24 mouse cellular contexts compared by ENCODE assay signal in the genomic region with DNA sequence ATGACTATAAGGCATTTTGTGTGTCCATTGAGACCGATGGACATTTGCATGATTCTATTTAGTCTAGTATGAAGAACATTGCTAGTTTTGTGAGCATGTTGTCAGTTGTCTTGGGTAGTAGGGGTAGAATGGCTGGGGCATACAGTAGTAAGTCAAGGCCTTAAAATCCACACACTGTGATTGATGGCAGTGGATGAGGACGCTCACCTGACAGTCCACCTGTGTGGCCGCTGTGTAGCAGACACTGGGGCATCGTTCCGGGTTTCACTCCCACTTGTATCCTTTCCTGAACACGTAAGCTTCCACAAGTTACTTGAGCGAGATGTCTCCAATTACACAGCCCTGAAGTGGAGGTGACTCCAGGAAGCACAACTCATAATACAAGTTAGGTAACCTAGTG. TPM values are rescaled to one million over a fixed set of nuclear protein-coding genes. Genes with fewer than 3 reads are reported as not detected.
DNase-seq lines count a peak whose midpoint lies in the region; ATAC-seq and TF ChIP-seq lines count a peak whose summit lies in the region.
"Had no signal": no experiment of that assay in that cellular context is flagged by ENCODE, and none has a peak within 500 bp of the region (broad histone marks: within the 10 kb centered on the region; RNA-seq: fewer than 3 reads in every experiment).

No protein-coding gene starts in this region.

- in situ Hi-C loops in CH12.LX (cut with MboI; ENCODE audit: low pct_ligation_motif_present, low pct_unique_long_range_greater_than_20kb, low sequenced_read_pairs): loop anchor here (25.0 kb wide), 2 partner anchors 449 to 576 kb away; a partner anchor contains a TSS

- 80% methylated on average over 7 of the region's 7 CpGs for WGBS in heart, embryonic 11.5 days (ENCODE audit: insufficient replicate concordance)
- 89% methylated on average over 7 of the region's 7 CpGs for WGBS in midbrain, embryonic 11.5 days
- 90% methylated on average over 7 of the region's 7 CpGs for WGBS in midbrain, embryonic 15.5 days
- 75% methylated on average over 7 of the region's 7 CpGs for WGBS in kidney, embryonic 14.5 days

- H3K4me2 ChIP-seq in heart, embryonic 11.5 days: no peak overlapping the region
- H3K4me2 ChIP-seq in midbrain, embryonic 11.5 days: no peak overlapping the region
- no peak overlapping the region for H3K4me2 ChIP-seq in midbrain, embryonic 15.5 days
- H3K4me2 ChIP-seq in CH12.LX (ENCODE audit: insufficient read depth, low read depth, poor library complexity, severe bottlenecking): no peak overlapping the region
- no peak overlapping the region for H3K4me2 ChIP-seq in kidney, embryonic 14.5 days (replicated peaks; ENCODE audit: low read depth, low read length)

- H3K36me3 ChIP-seq in heart, embryonic 11.5 days (ENCODE audit: control insufficient read depth, insufficient read depth, low read length): no peaks in the 10 kb centered on the region
- no peaks in the 10 kb centered on the region for H3K36me3 ChIP-seq in midbrain, embryonic 11.5 days (ENCODE audit: control insufficient read depth, insufficient read depth, low read length)
- H3K36me3 ChIP-seq in midbrain, embryonic 15.5 days (replicated peaks): 0 out of 2 replicates have a peak, but pooled peaks cover 2% of the 10 kb centered on the region
- H3K36me3 ChIP-seq in CH12.LX (replicated peaks in 1 of 2; ENCODE audit: control insufficient read depth in 1 of 2, insufficient read depth in 1 of 2, low read length in 1 of 2): peaks cover 6 to 29% of the 10 kb centered on the region in 2 experiments
- H3K36me3 ChIP-seq in kidney, embryonic 14.5 days (ENCODE audit: control insufficient read depth, insufficient read depth, low read length): no peaks in the 10 kb centered on the region

- no peak for TF ChIP-seq CTCF in CH12.LX (conservative IDR thresholded peaks at IDR 0.05 in 1 of 2, IDR thresholded peaks at IDR 0.05 in 1 of 2; ENCODE audit: low read depth in 2 of 2, low read length in 2 of 2)

- TF ChIP-seq RAD21 in CH12.LX (IDR thresholded peaks at IDR 0.05; ENCODE audit: low read depth, low read length): no peak

- no peaks in the 10 kb centered on the region for H3K9me3 ChIP-seq in heart, embryonic 11.5 days (replicated peaks; ENCODE audit: control insufficient read depth, low read length)
- no peaks in the 10 kb centered on the region for H3K9me3 ChIP-seq in midbrain, embryonic 11.5 days (ENCODE audit: control insufficient read depth, low read length)
- H3K9me3 ChIP-seq in midbrain, embryonic 15.5 days: no peaks in the 10 kb centered on the region
- no peaks in the 10 kb centered on the region for H3K9me3 ChIP-seq in CH12.LX (replicated peaks; ENCODE audit: low read length)
- no peaks in the 10 kb centered on the region for H3K9me3 ChIP-seq in kidney, embryonic 14.5 days (ENCODE audit: control insufficient read depth, low read length)
- H3K9me3 ChIP-seq: G1E had no signal

- no peak for ATAC-seq in heart, embryonic 11.5 days (replicated peaks; ENCODE audit: insufficient number of reproducible peaks, low FRiP score, low TSS enrichment)
- no peak for ATAC-seq in midbrain, embryonic 11.5 days (ENCODE audit: low FRiP score)
- ATAC-seq in midbrain, embryonic 15.5 days (replicated peaks): no peak
- ATAC-seq in kidney, embryonic 14.5 days (ENCODE audit: low FRiP score, low TSS enrichment): no peak
- ATAC-seq: Patski had no signal

- H3K4me3 ChIP-seq in heart, embryonic 11.5 days (ENCODE audit: low read depth, low read length): no peak overlapping the region
- H3K4me3 ChIP-seq in midbrain, embryonic 11.5 days (ENCODE audit: low read depth, low read length): no peak overlapping the region
- no peak overlapping the region for H3K4me3 ChIP-seq in midbrain, embryonic 15.5 days
- H3K4me3 ChIP-seq in CH12.LX (replicated peaks in 1 of 3; ENCODE audit: low read depth in 2 of 3, low read length in 2 of 3, poor library complexity in 1 of 3): no peak overlapping the region
- H3K4me3 ChIP-seq in kidney, embryonic 14.5 days (ENCODE audit: low read length): no peak overlapping the region

- TF ChIP-seq POLR2A in CH12.LX (IDR thresholded peaks at IDR 0.05; ENCODE audit: low read depth, low read length): no peak

- peaks cover 4% of the 10 kb centered on the region; the same call in 1 of the 2 replicates for H3K27me3 ChIP-seq in heart, embryonic 11.5 days (ENCODE audit: control insufficient read depth, insufficient read depth, low read length)
- no peaks in the 10 kb centered on the region; the same call in 1 of the 2 replicates for H3K27me3 ChIP-seq in midbrain, embryonic 11.5 days (ENCODE audit: control insufficient read depth, insufficient read depth, low read length)
- no peaks in the 10 kb centered on the region; the same call in 1 of the 2 replicates for H3K27me3 ChIP-seq in midbrain, embryonic 15.5 days (replicated peaks)
- no peaks in the 10 kb centered on the region for H3K27me3 ChIP-seq in CH12.LX (replicated peaks)
- no peaks in the 10 kb centered on the region for H3K27me3 ChIP-seq in kidney, embryonic 14.5 days (ENCODE audit: control insufficient read depth, insufficient read depth, low read length)
- H3K27me3 ChIP-seq: Patski had no signal

- H3K27ac ChIP-seq in heart, embryonic 11.5 days (ENCODE audit: low read depth, low read length): no peak overlapping the region
- no peak overlapping the region for H3K27ac ChIP-seq in midbrain, embryonic 11.5 days (ENCODE audit: low read depth, low read length)
- H3K27ac ChIP-seq in midbrain, embryonic 15.5 days: no peak overlapping the region
- peak overlapping the region; percentile 59 for H3K27ac ChIP-seq in CH12.LX (ENCODE audit: insufficient read depth, low read depth)
- H3K27ac ChIP-seq in kidney, embryonic 14.5 days (ENCODE audit: low read depth, low read length): no peak overlapping the region

- no peak overlapping the region for H3K9ac ChIP-seq in heart, embryonic 11.5 days (ENCODE audit: low read depth, low read length)
- H3K9ac ChIP-seq in midbrain, embryonic 11.5 days (ENCODE audit: low read length): no peak overlapping the region
- no peak overlapping the region for H3K9ac ChIP-seq in midbrain, embryonic 15.5 days
- no peak overlapping the region for H3K9ac ChIP-seq in CH12.LX (ENCODE audit: insufficient read depth, low read depth)
- no peak overlapping the region for H3K9ac ChIP-seq in kidney, embryonic 14.5 days (ENCODE audit: low read depth, low read length)

- H3K79me2 ChIP-seq in CH12.LX (replicated peaks; ENCODE audit: control insufficient read depth, extremely low read depth, insufficient read depth, poor library complexity, severe bottlenecking): peaks cover 7% of the 10 kb centered on the region

- H3K4me1 ChIP-seq in heart, embryonic 11.5 days (ENCODE audit: control insufficient read depth, insufficient read depth, low read length): peaks cover 5% of the 10 kb centered on the region; the same call in 1 of the 2 replicates
- H3K4me1 ChIP-seq in midbrain, embryonic 11.5 days (ENCODE audit: control insufficient read depth, insufficient read depth, low read length): peaks cover 6% of the 10 kb centered on the region; the same call in 1 of the 2 replicates
- peaks cover 31% of the 10 kb centered on the region for H3K4me1 ChIP-seq in midbrain, embryonic 15.5 days
- peaks cover 21 to 50% of the 10 kb centered on the region in 2 experiments for H3K4me1 ChIP-seq in CH12.LX (ENCODE audit: control insufficient read depth in 1 of 2, insufficient read depth in 2 of 2)
- H3K4me1 ChIP-seq in kidney, embryonic 14.5 days (ENCODE audit: control insufficient read depth, insufficient read depth, low read length): peaks cover 3% of the 10 kb centered on the region; the same call in 1 of the 2 replicates

- TF ChIP-seq EP300 in CH12.LX (IDR thresholded peaks at IDR 0.05; ENCODE audit: low read length): no peak

- dilution Hi-C loops in CH12.LX (cut with MboI; ENCODE audit: extremely low pct_ligation_motif_present, extremely low pct_unique_long_range_greater_than_20kb, low sequenced_read_pairs): no loop called here

- DNase-seq in heart, adult 11 months: peak; percentile 84
- peak; percentile 53 for DNase-seq in midbrain, embryonic 11.5 days (ENCODE audit: low spot score, missing footprints)
- no peak for DNase-seq in CH12.LX (ENCODE audit: extremely low read depth)
- DNase-seq: adrenal gland, adult 2 months; adrenal gland, adult 8-10 months; adrenal gland, postnatal 10 days; adrenal gland, postnatal 14 days; adrenal gland, postnatal 25 days; adrenal gland, postnatal 36 days; cerebellum, adult 11 months; cerebellum, adult 11-12 months; cerebellum, adult 18-20 months; cerebellum, adult 2 months had no signal

RNA-seq across cellular contexts. Expression of a gene that starts 3.6 kb away (rescaled TPM):
- polyA plus RNA-seq in heart, embryonic 11.5 days (2014; fragmentation: Nextera tagmentation; extraction: Ambion mirVana): 39.7 and 43.6 TPM in 2 replicates
- 60.4 and 68.1 TPM in 2 replicates for polyA plus RNA-seq in midbrain, embryonic 11.5 days (2014; fragmentation: Nextera tagmentation; extraction: Ambion mirVana)
- 76.6 and 85.7 TPM in 2 replicates for polyA plus RNA-seq in midbrain, embryonic 15.5 days (2015; fragmentation: Nextera tagmentation; extraction: Ambion mirVana)
- 27.7 and 31.3 TPM in 2 replicates for total RNA-seq in CH12.LX (2012; rRNA removed)
- 27.9 and 33.0 TPM in 2 replicates for total RNA-seq in CH12.LX (2014; rRNA removed)
- 38.3 and 40.6 TPM in 2 replicates for polyA plus RNA-seq in CH12.LX (2012; ENCODE audit: insufficient read length, low read depth)
- polyA plus RNA-seq in kidney, embryonic 14.5 days (2014; fragmentation: Nextera tagmentation; extraction: Ambion mirVana): 47.2 and 61.6 TPM in 2 replicates

RNA-seq across cellular contexts. Expression of a gene that starts 3.7 kb away (rescaled TPM):
- 0.48 and 0.62 TPM in 2 replicates for polyA plus RNA-seq in heart, embryonic 11.5 days (2014; fragmentation: Nextera tagmentation; extraction: Ambion mirVana)
- 0.34 and 0.77 TPM in 2 replicates for polyA plus RNA-seq in midbrain, embryonic 11.5 days (2014; fragmentation: Nextera tagmentation; extraction: Ambion mirVana)
- 0.77 and 0.83 TPM in 2 replicates for polyA plus RNA-seq in midbrain, embryonic 15.5 days (2015; fragmentation: Nextera tagmentation; extraction: Ambion mirVana)
- total RNA-seq in CH12.LX (2012; rRNA removed): 4.7 and 6.7 TPM in 2 replicates
- total RNA-seq in CH12.LX (2014; rRNA removed): 7.4 and 8.6 TPM in 2 replicates
- 14.7 and 15.9 TPM in 2 replicates for polyA plus RNA-seq in CH12.LX (2012; ENCODE audit: insufficient read length, low read depth)
- 0.19 and 0.39 TPM in 2 replicates for polyA plus RNA-seq in kidney, embryonic 14.5 days (2014; fragmentation: Nextera tagmentation; extraction: Ambion mirVana)

RNA-seq across cellular contexts. Expression of a gene that starts 29.1 kb away (rescaled TPM):
- polyA plus RNA-seq in heart, embryonic 11.5 days (2014; fragmentation: Nextera tagmentation; extraction: Ambion mirVana): 0.25 and 0.60 TPM in 2 replicates
- polyA plus RNA-seq in midbrain, embryonic 11.5 days (2014; fragmentation: Nextera tagmentation; extraction: Ambion mirVana): 0.77 and 0.82 TPM in 2 replicates
- 2.4 and 2.5 TPM in 2 replicates for polyA plus RNA-seq in midbrain, embryonic 15.5 days (2015; fragmentation: Nextera tagmentation; extraction: Ambion mirVana)
- not detected in 2 replicates for total RNA-seq in CH12.LX (2012; rRNA removed)
- total RNA-seq in CH12.LX (2014; rRNA removed): not detected in 2 replicates
- polyA plus RNA-seq in CH12.LX (2012; ENCODE audit: insufficient read length, low read depth): not detected in 2 replicates
- 0.83 TPM in 1 of 2 replicates, not detected in the other for polyA plus RNA-seq in kidney, embryonic 14.5 days (2014; fragmentation: Nextera tagmentation; extraction: Ambion mirVana)
- total RNA-seq: adrenal gland, adult 18-20 months; adrenal gland, adult 2 months; adrenal gland, adult 8-10 months; adrenal gland, postnatal 10 days; adrenal gland, postnatal 14 days; adrenal gland, postnatal 25 days; adrenal gland, postnatal 36 days; adrenal gland, postnatal 4 days had no signal
- polyA plus RNA-seq: activated CD4-positive, CD25-positive, alpha-beta regulatory T cell, adult 4 months; adrenal gland, adult 2 months; CD4-positive, CD25-positive, alpha-beta regulatory T cell, adult 4 months; G1E; Patski had no signal

RNA-seq across cellular contexts. Expression of a gene that starts 38.4 kb away (rescaled TPM):
- polyA plus RNA-seq in heart, embryonic 11.5 days (2014; fragmentation: Nextera tagmentation; extraction: Ambion mirVana): 5.5 and 6.6 TPM in 2 replicates
- polyA plus RNA-seq in midbrain, embryonic 11.5 days (2014; fragmentation: Nextera tagmentation; extraction: Ambion mirVana): 6.3 and 8.0 TPM in 2 replicates
- polyA plus RNA-seq in midbrain, embryonic 15.5 days (2015; fragmentation: Nextera tagmentation; extraction: Ambion mirVana): 1.5 and 1.9 TPM in 2 replicates
- total RNA-seq in CH12.LX (2012; rRNA removed) (8.0 and 11.2 TPM in 2 replicates), CH12.LX (2014; rRNA removed) (8.5 and 9.8 TPM in 2 replicates)
- 5.1 and 5.7 TPM in 2 replicates for polyA plus RNA-seq in CH12.LX (2012; ENCODE audit: insufficient read length, low read depth)
- polyA plus RNA-seq in kidney, embryonic 14.5 days (2014; fragmentation: Nextera tagmentation; extraction: Ambion mirVana): 7.2 and 7.8 TPM in 2 replicates

RNA-seq across cellular contexts. Expression of a gene that starts 47.2 kb away (rescaled TPM):
- not detected in 2 replicates for polyA plus RNA-seq in heart, embryonic 11.5 days (2014; fragmentation: Nextera tagmentation; extraction: Ambion mirVana)
- not detected in 2 replicates for polyA plus RNA-seq in midbrain, embryonic 11.5 days (2014; fragmentation: Nextera tagmentation; extraction: Ambion mirVana)
- 0.10 TPM in 1 of 2 replicates, not detected in the other for polyA plus RNA-seq in midbrain, embryonic 15.5 days (2015; fragmentation: Nextera tagmentation; extraction: Ambion mirVana)
- total RNA-seq in CH12.LX (2012; rRNA removed) (1.6 and 1.7 TPM in 2 replicates), CH12.LX (2014; rRNA removed) (1.4 and 2.4 TPM in 2 replicates)
- 4.6 and 5.5 TPM in 2 replicates for polyA plus RNA-seq in CH12.LX (2012; ENCODE audit: insufficient read length, low read depth)
- not detected in 2 replicates for polyA plus RNA-seq in kidney, embryonic 14.5 days (2014; fragmentation: Nextera tagmentation; extraction: Ambion mirVana)
- total RNA-seq: adrenal gland, adult 18-20 months; adrenal gland, adult 2 months; adrenal gland, adult 8-10 months; adrenal gland, postnatal 10 days; adrenal gland, postnatal 14 days; adrenal gland, postnatal 25 days; adrenal gland, postnatal 36 days; adrenal gland, postnatal 4 days; ES-E14 had no signal
- polyA plus RNA-seq: adrenal gland, adult 2 months; C2C12; cerebellum, adult 2 months had no signal
